Mouse (Mus musculus): ENCODE measurements around the gene B230118H07Rik. TPM values are rescaled to one million over a fixed set of nuclear protein-coding genes. Genes with fewer than 3 reads are reported as not detected.

Gene B230118H07Rik
- polyA plus RNA-seq, 1 experiment = 51.8 TPM

GRCm38 (mm10) chr2:101621611-101622010, 27.7 kb downstream of the B230118H07Rik start:
- H3K4me3 ChIP-seq (ENCODE audit: control insufficient read depth, low read depth, low read length) = no peak overlapping the region
- no peaks in the 10 kb centered on the region for H3K27me3 ChIP-seq (ENCODE audit: control insufficient read depth, insufficient read depth, low read length)
- no peak overlapping the region for H3K27ac ChIP-seq (ENCODE audit: control insufficient read depth, insufficient read depth, low read depth, low read length)
- no peaks in the 10 kb centered on the region; the same call in 1 of the 2 replicates for H3K4me1 ChIP-seq (ENCODE audit: control insufficient read depth, insufficient read depth, low read length)
- no peaks in the 10 kb centered on the region for H3K36me3 ChIP-seq (ENCODE audit: control insufficient read depth, insufficient read depth, low read length)
- TF ChIP-seq CTCF (IDR thresholded peaks at IDR 0.05; ENCODE audit: control insufficient read depth, insufficient read depth, insufficient replicate concordance, low read depth, low read length) (no peak), POLR2A (IDR thresholded peaks at IDR 0.05; ENCODE audit: control insufficient read depth, low read depth, low read length) (no peak)

DNA sequence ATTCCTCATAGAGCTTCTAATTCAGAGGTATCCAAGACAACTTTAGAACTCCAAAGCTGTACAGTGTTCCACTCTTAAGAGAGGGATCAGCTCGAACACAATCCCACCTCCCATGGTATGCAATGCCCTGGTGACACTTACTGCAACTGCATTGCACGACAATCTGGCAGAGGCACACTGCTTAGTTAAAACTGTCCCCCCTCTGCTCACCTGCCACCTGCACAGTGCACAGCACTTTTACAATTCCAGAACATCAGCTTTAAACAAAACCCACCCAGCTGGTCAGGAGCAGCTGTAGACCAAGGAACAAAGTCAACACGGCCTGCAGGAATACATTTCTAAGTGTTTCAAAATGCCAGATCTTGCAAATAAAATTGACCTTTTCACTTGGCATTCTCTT, 28.4 kb downstream of the B230118H07Rik start:
- no peaks in the 10 kb centered on the region; the same call in 1 of the 2 replicates for H3K4me1 ChIP-seq (ENCODE audit: control insufficient read depth, insufficient read depth, low read length)
- no peaks in the 10 kb centered on the region for H3K27me3 ChIP-seq (ENCODE audit: control insufficient read depth, insufficient read depth, low read length)
- no peak overlapping the region for H3K27ac ChIP-seq (ENCODE audit: control insufficient read depth, insufficient read depth, low read depth, low read length)
- H3K4me3 ChIP-seq (ENCODE audit: control insufficient read depth, low read depth, low read length) = no peak overlapping the region
- no peaks in the 10 kb centered on the region for H3K36me3 ChIP-seq (ENCODE audit: control insufficient read depth, insufficient read depth, low read length)
- TF ChIP-seq CTCF (IDR thresholded peaks at IDR 0.05; ENCODE audit: control insufficient read depth, insufficient read depth, insufficient replicate concordance, low read depth, low read length) (no peak), POLR2A (IDR thresholded peaks at IDR 0.05; ENCODE audit: control insufficient read depth, low read depth, low read length) (no peak)

- no peaks in the 10 kb centered on the region for H3K27me3 ChIP-seq (ENCODE audit: control insufficient read depth, insufficient read depth, low read length)
- no peak overlapping the region for H3K4me3 ChIP-seq (ENCODE audit: control insufficient read depth, low read depth, low read length)
- no peaks in the 10 kb centered on the region for H3K36me3 ChIP-seq (ENCODE audit: control insufficient read depth, insufficient read depth, low read length)
- TF ChIP-seq CTCF (IDR thresholded peaks at IDR 0.05; ENCODE audit: control insufficient read depth, insufficient read depth, insufficient replicate concordance, low read depth, low read length) (no peak), POLR2A (IDR thresholded peaks at IDR 0.05; ENCODE audit: control insufficient read depth, low read depth, low read length) (no peak)
- no peak overlapping the region for H3K27ac ChIP-seq (ENCODE audit: control insufficient read depth, insufficient read depth, low read depth, low read length)
- no peaks in the 10 kb centered on the region; the same call in 1 of the 2 replicates for H3K4me1 ChIP-seq (ENCODE audit: control insufficient read depth, insufficient read depth, low read length)
These were observed 31.0 kb downstream of the B230118H07Rik start for GRCm38 (mm10) chr2:101618373-101618772.

DNA sequence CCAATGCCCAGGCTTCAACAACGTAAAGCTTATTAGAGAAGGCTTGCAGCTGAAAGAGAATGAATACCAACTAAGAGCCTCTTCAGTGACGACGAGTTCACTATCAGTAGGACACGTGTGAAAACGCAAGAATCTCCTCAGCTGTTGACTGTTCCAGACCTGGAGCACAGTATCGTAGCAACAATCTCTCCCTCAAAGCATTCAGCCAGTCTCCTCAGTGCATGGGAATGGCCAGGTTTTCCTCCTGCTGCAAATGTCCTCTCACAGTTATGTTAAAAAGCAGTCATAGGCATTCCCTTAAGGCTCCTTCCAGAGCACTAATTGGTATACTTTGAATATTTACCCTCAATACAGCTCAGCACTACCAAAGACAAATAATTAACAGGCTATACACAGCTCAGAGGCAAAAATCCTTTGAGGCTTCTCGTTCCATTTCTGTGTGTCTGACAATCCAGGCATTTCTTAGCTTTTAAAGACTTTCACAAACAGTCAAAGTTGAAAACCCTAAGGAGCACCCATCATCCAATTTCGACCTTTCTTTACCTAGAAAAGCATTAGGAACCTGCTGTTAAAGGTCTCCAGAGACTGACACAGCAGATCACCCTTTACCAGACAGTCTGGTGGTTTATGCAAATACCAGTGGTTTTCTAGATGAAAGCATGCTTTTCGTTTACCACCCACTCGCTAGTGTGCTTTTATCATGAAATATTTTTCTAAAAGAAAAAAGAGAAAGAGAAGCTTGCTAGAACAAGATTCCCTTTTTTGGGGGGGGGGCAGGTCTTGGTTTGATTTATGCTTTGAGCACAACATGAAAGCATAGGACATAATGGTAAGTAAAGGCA, 33.6 kb downstream of the B230118H07Rik start:
- TF ChIP-seq CTCF (IDR thresholded peaks at IDR 0.05; ENCODE audit: control insufficient read depth, insufficient read depth, insufficient replicate concordance, low read depth, low read length) (no peak), POLR2A (IDR thresholded peaks at IDR 0.05; ENCODE audit: control insufficient read depth, low read depth, low read length) (no peak)
- Histone ChIP-seq H3K27me3 (ENCODE audit: control insufficient read depth, insufficient read depth, low read length) (no peaks in the 10 kb centered on the region), H3K4me3 (ENCODE audit: control insufficient read depth, low read depth, low read length) (no peak overlapping the region), H3K27ac (ENCODE audit: control insufficient read depth, insufficient read depth, low read depth, low read length) (no peak overlapping the region), H3K36me3 (ENCODE audit: control insufficient read depth, insufficient read depth, low read length) (no peaks in the 10 kb centered on the region), H3K4me1 (ENCODE audit: control insufficient read depth, insufficient read depth, low read length) (no peaks in the 10 kb centered on the region)

GRCm38 (mm10) chr2:101610861-101611260, 38.5 kb downstream of the B230118H07Rik start:
- no peaks in the 10 kb centered on the region for H3K4me1 ChIP-seq (ENCODE audit: control insufficient read depth, insufficient read depth, low read length)
- no peak overlapping the region for H3K27ac ChIP-seq (ENCODE audit: control insufficient read depth, insufficient read depth, low read depth, low read length)
- no peaks in the 10 kb centered on the region for H3K27me3 ChIP-seq (ENCODE audit: control insufficient read depth, insufficient read depth, low read length)
- no peak overlapping the region for H3K4me3 ChIP-seq (ENCODE audit: control insufficient read depth, low read depth, low read length)
- no peaks in the 10 kb centered on the region; the same call in 1 of the 2 replicates for H3K36me3 ChIP-seq (ENCODE audit: control insufficient read depth, insufficient read depth, low read length)
- TF ChIP-seq POLR2A (IDR thresholded peaks at IDR 0.05; ENCODE audit: control insufficient read depth, low read depth, low read length) = no peak
- TF ChIP-seq CTCF (IDR thresholded peaks at IDR 0.05; ENCODE audit: control insufficient read depth, insufficient read depth, insufficient replicate concordance, low read depth, low read length) = no peak

DNA sequence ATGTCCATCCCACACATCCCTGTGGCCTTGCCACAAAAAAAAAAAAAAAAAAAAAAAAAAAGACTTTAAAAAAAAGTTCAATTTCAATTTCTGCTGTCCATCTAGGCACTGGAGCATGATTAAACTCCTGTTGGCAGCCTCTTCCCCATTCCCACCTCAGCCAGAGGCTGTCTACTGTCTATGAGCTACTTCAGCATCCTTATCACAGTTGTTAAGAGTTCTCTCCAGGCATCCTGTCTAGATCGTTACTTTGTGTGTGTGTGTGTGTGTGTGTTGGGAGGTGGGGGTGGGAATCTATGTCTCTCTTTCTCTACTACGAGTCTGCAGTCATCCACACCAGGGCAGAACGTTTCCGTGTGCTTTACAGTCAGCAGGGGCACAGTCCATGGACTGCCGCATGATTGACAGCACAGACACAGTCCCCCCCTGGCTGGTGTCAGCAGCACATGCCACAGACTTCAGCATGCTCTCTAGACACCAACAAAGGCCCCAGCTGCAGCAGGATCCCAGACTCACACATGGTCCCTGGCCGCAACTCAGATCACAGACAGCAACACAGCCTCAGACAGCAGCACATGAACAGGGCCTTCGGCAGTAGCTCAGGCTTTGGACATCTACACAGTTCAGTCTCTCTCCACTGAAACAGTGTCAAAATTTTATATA, 41.0 kb downstream of the B230118H07Rik start:
- no peaks in the 10 kb centered on the region; the same call in 1 of the 2 replicates for H3K36me3 ChIP-seq (ENCODE audit: control insufficient read depth, insufficient read depth, low read length)
- H3K27me3 ChIP-seq (ENCODE audit: control insufficient read depth, insufficient read depth, low read length) = no peaks in the 10 kb centered on the region
- no peaks in the 10 kb centered on the region for H3K4me1 ChIP-seq (ENCODE audit: control insufficient read depth, insufficient read depth, low read length)
- no peak for TF ChIP-seq POLR2A (IDR thresholded peaks at IDR 0.05; ENCODE audit: control insufficient read depth, low read depth, low read length)
- no peak for TF ChIP-seq CTCF (IDR thresholded peaks at IDR 0.05; ENCODE audit: control insufficient read depth, insufficient read depth, insufficient replicate concordance, low read depth, low read length)
- no peak overlapping the region for H3K4me3 ChIP-seq (ENCODE audit: control insufficient read depth, low read depth, low read length)
- H3K27ac ChIP-seq (ENCODE audit: control insufficient read depth, insufficient read depth, low read depth, low read length) = no peak overlapping the region

DNA sequence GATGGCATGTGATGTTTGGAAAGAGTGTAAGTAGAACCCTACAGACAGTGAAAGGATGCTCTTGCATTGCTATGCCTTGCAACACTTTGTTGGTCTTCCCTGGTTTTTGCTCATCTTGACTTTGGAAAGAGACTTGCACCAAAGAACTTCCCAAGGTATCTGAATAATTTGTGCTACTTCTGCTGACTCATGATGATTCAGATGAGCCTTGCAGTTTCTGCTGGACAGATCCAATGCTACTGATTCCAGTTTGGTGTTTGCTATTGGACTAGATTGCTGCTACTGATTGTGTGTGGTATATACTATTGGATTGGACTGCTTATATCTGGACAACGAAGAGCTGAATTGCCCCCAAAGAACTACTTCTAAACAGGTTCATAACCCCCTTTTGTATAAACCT, 46.2 kb downstream of the B230118H07Rik start:
- H3K36me3 ChIP-seq (ENCODE audit: control insufficient read depth, insufficient read depth, low read length) = no peaks in the 10 kb centered on the region
- H3K27ac ChIP-seq (ENCODE audit: control insufficient read depth, insufficient read depth, low read depth, low read length) = no peak overlapping the region
- H3K4me3 ChIP-seq (ENCODE audit: control insufficient read depth, low read depth, low read length) = no peak overlapping the region
- H3K27me3 ChIP-seq (ENCODE audit: control insufficient read depth, insufficient read depth, low read length) = no peaks in the 10 kb centered on the region
- H3K4me1 ChIP-seq (ENCODE audit: control insufficient read depth, insufficient read depth, low read length) = no peaks in the 10 kb centered on the region
- TF ChIP-seq POLR2A (IDR thresholded peaks at IDR 0.05; ENCODE audit: control insufficient read depth, low read depth, low read length) (no peak), CTCF (IDR thresholded peaks at IDR 0.05; ENCODE audit: control insufficient read depth, insufficient read depth, insufficient replicate concordance, low read depth, low read length) (no peak)

All from testis, adult 2 months (tissue).